Mouse (Mus musculus) testis, postnatal 10 days (tissue): ENCODE results near the gene C2cd2l.

Experiments
- DNase-seq: peaks from one replicate; pipeline ENCODE4 v3.0.0; 2021; ENCODE audit warnings: low spot score

C2cd2l gene

DNA sequence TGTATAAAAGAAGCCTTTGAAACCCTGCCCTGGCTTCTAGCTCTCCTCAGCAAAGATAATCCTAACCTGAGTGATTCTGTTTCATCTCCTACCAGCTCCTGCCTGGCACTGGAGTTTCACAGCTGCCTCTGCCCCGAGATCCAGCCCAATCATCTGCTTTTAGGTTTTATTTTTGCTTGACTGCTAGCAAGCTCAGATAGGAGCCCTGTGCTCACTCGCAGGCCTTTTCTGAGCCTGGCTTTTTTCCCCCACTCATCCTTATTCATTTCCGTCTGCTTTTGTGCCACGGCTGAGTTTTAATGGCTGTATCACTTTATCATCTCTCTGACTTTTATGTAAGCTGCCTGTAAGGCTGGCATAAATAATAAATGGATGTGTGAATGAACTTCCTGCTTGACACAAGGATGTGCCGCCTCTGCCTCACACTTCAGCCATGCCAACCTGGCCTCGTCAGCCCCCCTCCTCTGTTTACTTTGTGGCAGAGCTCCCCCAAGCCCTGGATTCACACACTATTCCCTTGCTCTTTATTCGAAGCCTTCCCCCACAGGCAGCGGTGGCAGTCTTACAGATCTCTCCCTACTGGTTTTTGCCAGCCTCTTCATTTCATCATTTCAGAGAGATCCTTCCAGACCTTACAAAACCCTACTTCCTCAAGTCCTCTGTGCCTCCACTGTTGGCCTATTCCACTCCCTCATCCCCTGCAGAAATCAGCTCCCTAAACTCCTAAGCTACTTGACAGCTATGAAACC lies 53.4 kb downstream of the C2cd2l start:
- no peak for DNase-seq

DNA sequence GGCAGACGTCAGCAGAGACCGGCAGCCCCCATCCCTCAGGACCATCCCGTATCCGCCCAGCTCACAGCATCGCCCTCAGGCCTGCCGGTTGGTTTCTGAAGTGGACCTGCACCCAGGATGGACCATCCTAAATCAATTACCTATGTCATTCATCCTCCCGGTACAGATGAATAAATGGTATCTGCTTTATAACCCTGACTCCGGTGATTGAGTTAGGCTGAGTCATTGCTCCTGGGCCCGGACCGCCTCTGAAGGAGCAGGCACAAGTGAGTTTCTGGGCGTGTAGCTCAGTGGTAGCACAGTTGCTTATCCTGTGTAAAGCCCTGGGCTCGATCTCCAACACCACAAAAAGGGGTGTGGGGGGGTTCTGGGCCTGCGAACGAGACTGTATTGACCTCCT lies 58.7 kb downstream of the C2cd2l start:
- DNase-seq: no peak
